Mouse (Mus musculus): Measurements from ENCODE around the gene Ets2. TPM values are rescaled to one million over a fixed set of nuclear protein-coding genes. Genes with fewer than 3 reads are reported as not detected.
A peak's percentile ranks its signal among the peaks of the same experiment; 100 is the strongest.

Gene Ets2
- polyA plus RNA-seq, 1 experiment, result 65.7 TPM

- Histone ChIP-seq H3K4me3 (ENCODE audit: insufficient read depth, low read length) (no peak overlapping the region), H3K4me1 (ENCODE audit: control insufficient read depth, insufficient read depth, low read length) (no peaks in the 10 kb centered on the region), H3K27ac (ENCODE audit: insufficient read depth, low read length) (no peak overlapping the region)
- TF ChIP-seq CTCF (IDR thresholded peaks at IDR 0.05; ENCODE audit: borderline replicate concordance, insufficient read depth, low read length) (no peak), POLR2A (IDR thresholded peaks at IDR 0.05; ENCODE audit: low read depth, low read length) (no peak)
Measured at GRCm38 (mm10) chr16:95666288-95666687, 35.6 kb upstream of the Ets2 start.

GRCm38 (mm10) chr16:95667395-95668150 is 34.3 kb upstream of the Ets2 start:
- no peak for TF ChIP-seq POLR2A (IDR thresholded peaks at IDR 0.05; ENCODE audit: low read depth, low read length)
- TF ChIP-seq CTCF (IDR thresholded peaks at IDR 0.05; ENCODE audit: borderline replicate concordance, insufficient read depth, low read length), result no peak
- Histone ChIP-seq H3K27ac (ENCODE audit: insufficient read depth, low read length) (no peak overlapping the region), H3K4me1 (ENCODE audit: control insufficient read depth, insufficient read depth, low read length) (no peaks in the 10 kb centered on the region), H3K4me3 (ENCODE audit: insufficient read depth, low read length) (no peak overlapping the region)

- TF ChIP-seq POLR2A (IDR thresholded peaks at IDR 0.05; ENCODE audit: low read depth, low read length) (no peak), CTCF (IDR thresholded peaks at IDR 0.05; ENCODE audit: borderline replicate concordance, insufficient read depth, low read length) (no peak)
- Histone ChIP-seq H3K4me1 (ENCODE audit: control insufficient read depth, insufficient read depth, low read length) (no peaks in the 10 kb centered on the region), H3K27ac (ENCODE audit: insufficient read depth, low read length) (no peak overlapping the region), H3K4me3 (ENCODE audit: insufficient read depth, low read length) (no peak overlapping the region)
Measured at GRCm38 (mm10) chr16:95668151-95668993, 33.5 kb upstream of the Ets2 start.

GRCm38 (mm10) chr16:95674452-95674921 is 27.4 kb upstream of the Ets2 start:
- peak overlapping the region; percentile 0 for H3K4me3 ChIP-seq (ENCODE audit: insufficient read depth, low read length)
- TF ChIP-seq CTCF (IDR thresholded peaks at IDR 0.05; ENCODE audit: borderline replicate concordance, insufficient read depth, low read length), result no peak
- TF ChIP-seq POLR2A (IDR thresholded peaks at IDR 0.05; ENCODE audit: low read depth, low read length), result no peak; the same call in 1 of the 2 replicates

GRCm38 (mm10) chr16:95675212-95675611 is 26.7 kb upstream of the Ets2 start:
- H3K4me3 ChIP-seq (ENCODE audit: insufficient read depth, low read length), result no peak overlapping the region
- TF ChIP-seq POLR2A (IDR thresholded peaks at IDR 0.05; ENCODE audit: low read depth, low read length), result no peak
- TF ChIP-seq CTCF (IDR thresholded peaks at IDR 0.05; ENCODE audit: borderline replicate concordance, insufficient read depth, low read length), result no peak
- peaks cover 9% of the 10 kb centered on the region; the same call in 1 of the 2 replicates for H3K4me1 ChIP-seq (ENCODE audit: control insufficient read depth, insufficient read depth, low read length)
- H3K27ac ChIP-seq (ENCODE audit: insufficient read depth, low read length), result peak overlapping the region; percentile 44

More at GRCm38 (mm10) chr16:95674452-95674921, 27.4 kb upstream of the Ets2 start:
- Histone ChIP-seq H3K27ac (ENCODE audit: insufficient read depth, low read length) (peak overlapping the region; percentile 44), H3K4me1 (ENCODE audit: control insufficient read depth, insufficient read depth, low read length) (peaks cover 9% of the 10 kb centered on the region; the same call in 1 of the 2 replicates)

- no peak overlapping the region for H3K4me3 ChIP-seq (ENCODE audit: insufficient read depth, low read length)
- H3K4me1 ChIP-seq (ENCODE audit: control insufficient read depth, insufficient read depth, low read length), result peaks cover 9% of the 10 kb centered on the region; the same call in 1 of the 2 replicates
- no peak for TF ChIP-seq POLR2A (IDR thresholded peaks at IDR 0.05; ENCODE audit: low read depth, low read length)
- TF ChIP-seq CTCF (IDR thresholded peaks at IDR 0.05; ENCODE audit: borderline replicate concordance, insufficient read depth, low read length), result no peak
- no peak overlapping the region for H3K27ac ChIP-seq (ENCODE audit: insufficient read depth, low read length)
Measured at GRCm38 (mm10) chr16:95676668-95677067, 25.2 kb upstream of the Ets2 start.

GRCm38 (mm10) chr16:95682431-95682892 is 19.4 kb upstream of the Ets2 start:
- no peaks in the 10 kb centered on the region for H3K4me1 ChIP-seq (ENCODE audit: control insufficient read depth, insufficient read depth, low read length)
- TF ChIP-seq CTCF (IDR thresholded peaks at IDR 0.05; ENCODE audit: borderline replicate concordance, insufficient read depth, low read length) (no peak), POLR2A (IDR thresholded peaks at IDR 0.05; ENCODE audit: low read depth, low read length) (no peak)
- no peak overlapping the region for H3K27ac ChIP-seq (ENCODE audit: insufficient read depth, low read length)
- no peak overlapping the region for H3K4me3 ChIP-seq (ENCODE audit: insufficient read depth, low read length)

GRCm38 (mm10) chr16:95685807-95686206 is 16.1 kb upstream of the Ets2 start:
- Histone ChIP-seq H3K27ac (ENCODE audit: insufficient read depth, low read length) (no peak overlapping the region), H3K4me1 (ENCODE audit: control insufficient read depth, insufficient read depth, low read length) (no peaks in the 10 kb centered on the region), H3K4me3 (ENCODE audit: insufficient read depth, low read length) (no peak overlapping the region)
- TF ChIP-seq POLR2A (IDR thresholded peaks at IDR 0.05; ENCODE audit: low read depth, low read length) (no peak), CTCF (IDR thresholded peaks at IDR 0.05; ENCODE audit: borderline replicate concordance, insufficient read depth, low read length) (no peak)

GRCm38 (mm10) chr16:95686246-95686645 is 15.6 kb upstream of the Ets2 start:
- no peak for TF ChIP-seq POLR2A (IDR thresholded peaks at IDR 0.05; ENCODE audit: low read depth, low read length)
- no peak for TF ChIP-seq CTCF (IDR thresholded peaks at IDR 0.05; ENCODE audit: borderline replicate concordance, insufficient read depth, low read length)
- Histone ChIP-seq H3K4me3 (ENCODE audit: insufficient read depth, low read length) (no peak overlapping the region), H3K27ac (ENCODE audit: insufficient read depth, low read length) (no peak overlapping the region), H3K4me1 (ENCODE audit: control insufficient read depth, insufficient read depth, low read length) (no peaks in the 10 kb centered on the region)
